Mouse (Mus musculus): ENCODE measurements around the gene Paqr8.

Gene Paqr8

GRCm38 (mm10) chr1:20890404-20890921 is at the start of gene Paqr8:
Gene Paqr8, plus strand, starts transcription at chr1:20890606.
- in situ Hi-C loops (cut with MboI): no loop called here

- in situ Hi-C loops (cut with MboI): no loop called here
Measured at GRCm38 (mm10) chr1:20856924-20857902, 33.2 kb upstream of the Paqr8 start.

- in situ Hi-C loops (cut with MboI): no loop called here
Measured at GRCm38 (mm10) chr1:20860775-20861174, 29.6 kb upstream of the Paqr8 start.

- in situ Hi-C loops (cut with MboI): no loop called here
Measured at GRCm38 (mm10) chr1:20861865-20862264, 28.5 kb upstream of the Paqr8 start.

GRCm38 (mm10) chr1:20863452-20864172 is 26.8 kb upstream of the Paqr8 start:
- in situ Hi-C loops (cut with MboI): no loop called here

GRCm38 (mm10) chr1:20867241-20867902 is 23.0 kb upstream of the Paqr8 start:
- in situ Hi-C loops (cut with MboI): no loop called here

GRCm38 (mm10) chr1:20868036-20868435 is 22.4 kb upstream of the Paqr8 start:
- in situ Hi-C loops (cut with MboI): no loop called here

GRCm38 (mm10) chr1:20870887-20871286 is 19.5 kb upstream of the Paqr8 start:
- in situ Hi-C loops (cut with MboI): no loop called here

GRCm38 (mm10) chr1:20872496-20872895 is 17.9 kb upstream of the Paqr8 start:
- in situ Hi-C loops (cut with MboI): no loop called here

- in situ Hi-C loops (cut with MboI): no loop called here
Measured at GRCm38 (mm10) chr1:20874061-20874460, 16.3 kb upstream of the Paqr8 start.

GRCm38 (mm10) chr1:20877355-20877754 is 13.1 kb upstream of the Paqr8 start:
- in situ Hi-C loops (cut with MboI): no loop called here

GRCm38 (mm10) chr1:20879361-20879760 is 11.0 kb upstream of the Paqr8 start:
- in situ Hi-C loops (cut with MboI): no loop called here

- in situ Hi-C loops (cut with MboI): no loop called here
Measured at GRCm38 (mm10) chr1:20883079-20883478, 7.3 kb upstream of the Paqr8 start.

GRCm38 (mm10) chr1:20889677-20890403 is 566 bp upstream of the Paqr8 start:
- in situ Hi-C loops (cut with MboI): no loop called here

- in situ Hi-C loops (cut with MboI): no loop called here
Measured at GRCm38 (mm10) chr1:20890941-20891399, 564 bp downstream of the Paqr8 start.

GRCm38 (mm10) chr1:20893059-20893458 is 2.7 kb downstream of the Paqr8 start:
- in situ Hi-C loops (cut with MboI): no loop called here

- in situ Hi-C loops (cut with MboI): no loop called here
Measured at GRCm38 (mm10) chr1:20898391-20898790, 8.0 kb downstream of the Paqr8 start.

- in situ Hi-C loops (cut with MboI): no loop called here
Measured at GRCm38 (mm10) chr1:20900336-20900735, 9.9 kb downstream of the Paqr8 start.

- in situ Hi-C loops (cut with MboI): no loop called here
Measured at GRCm38 (mm10) chr1:20905501-20906127, 15.2 kb downstream of the Paqr8 start.

- in situ Hi-C loops (cut with MboI): no loop called here
Measured at GRCm38 (mm10) chr1:20906128-20906515, 15.7 kb downstream of the Paqr8 start.

- in situ Hi-C loops (cut with MboI): no loop called here
Measured at GRCm38 (mm10) chr1:20908541-20908940, 18.1 kb downstream of the Paqr8 start.

Data from mature B cell (primary cell).